Mouse (Mus musculus): ENCODE measurements around the gene Nbeal2.
"Not testable (repeated sequence)": the region's sequence is repeated elsewhere in the genome, so short reads cannot be mapped to it uniquely, and the experiment has no call there.

Nbeal2 gene

GRCm38 (mm10) chr9:110653655-110654461 is at the start of gene Nbeal2:
Gene Nbeal2, minus strand, starts transcription at chr9:110654161.
- DNase-seq (ENCODE audit: extremely low spot score, low spot score): peak; percentile 88

GRCm38 (mm10) chr9:110702848-110703247 is 48.9 kb upstream of the Nbeal2 start:
- DNase-seq (ENCODE audit: extremely low spot score, low spot score): no peak

- no peak for DNase-seq (ENCODE audit: extremely low spot score, low spot score)
Measured at GRCm38 (mm10) chr9:110701114-110702032, 47.4 kb upstream of the Nbeal2 start.

GRCm38 (mm10) chr9:110699574-110699973 is 45.6 kb upstream of the Nbeal2 start:
- DNase-seq (ENCODE audit: extremely low spot score, low spot score): no peak

- no peak for DNase-seq (ENCODE audit: extremely low spot score, low spot score)
Measured at GRCm38 (mm10) chr9:110697465-110697864, 43.5 kb upstream of the Nbeal2 start.

- no peak for DNase-seq (ENCODE audit: extremely low spot score, low spot score)
Measured at GRCm38 (mm10) chr9:110696427-110696826, 42.5 kb upstream of the Nbeal2 start.

GRCm38 (mm10) chr9:110695165-110695755 is 41.3 kb upstream of the Nbeal2 start:
- no peak for DNase-seq (ENCODE audit: extremely low spot score, low spot score)

- DNase-seq (ENCODE audit: extremely low spot score, low spot score): no peak
Measured at GRCm38 (mm10) chr9:110689261-110689779, 35.4 kb upstream of the Nbeal2 start.

GRCm38 (mm10) chr9:110687846-110688245 is 33.9 kb upstream of the Nbeal2 start:
- no peak for DNase-seq (ENCODE audit: extremely low spot score, low spot score)

- DNase-seq (ENCODE audit: extremely low spot score, low spot score): no peak
Measured at GRCm38 (mm10) chr9:110687061-110687460, 33.1 kb upstream of the Nbeal2 start.

GRCm38 (mm10) chr9:110686472-110686871 is 32.5 kb upstream of the Nbeal2 start:
- no peak for DNase-seq (ENCODE audit: extremely low spot score, low spot score)

GRCm38 (mm10) chr9:110685591-110685990 is 31.6 kb upstream of the Nbeal2 start:
- DNase-seq (ENCODE audit: extremely low spot score, low spot score): no peak

- no peak for DNase-seq (ENCODE audit: extremely low spot score, low spot score)
Measured at GRCm38 (mm10) chr9:110685187-110685586, 31.2 kb upstream of the Nbeal2 start.

- no peak for DNase-seq (ENCODE audit: extremely low spot score, low spot score)
Measured at GRCm38 (mm10) chr9:110684100-110684831, 30.3 kb upstream of the Nbeal2 start.

- DNase-seq (ENCODE audit: extremely low spot score, low spot score): no peak
Measured at GRCm38 (mm10) chr9:110683574-110684099, 29.7 kb upstream of the Nbeal2 start.

GRCm38 (mm10) chr9:110682697-110683096 is 28.7 kb upstream of the Nbeal2 start:
- DNase-seq (ENCODE audit: extremely low spot score, low spot score): not testable (repeated sequence)

- no peak for DNase-seq (ENCODE audit: extremely low spot score, low spot score)
Measured at GRCm38 (mm10) chr9:110682255-110682654, 28.3 kb upstream of the Nbeal2 start.

- DNase-seq (ENCODE audit: extremely low spot score, low spot score): no peak
Measured at GRCm38 (mm10) chr9:110681817-110682216, 27.9 kb upstream of the Nbeal2 start.

GRCm38 (mm10) chr9:110680736-110681507 is 27.0 kb upstream of the Nbeal2 start:
- DNase-seq (ENCODE audit: extremely low spot score, low spot score): no peak

- DNase-seq (ENCODE audit: extremely low spot score, low spot score): no peak
Measured at GRCm38 (mm10) chr9:110678886-110679285, 24.9 kb upstream of the Nbeal2 start.

Measured in neural tube, embryonic 10.5 days (tissue).